Mouse (Mus musculus) megakaryocyte, embryonic 14.5 days (primary cell): ENCODE data around the gene Tagln2.

Experiments
- FLI1 ChIP-seq: IDR thresholded peaks from 2 replicates; pipeline ENCODE4 v1.6.1; 2012; ENCODE audit warnings: low read length, inconsistent platforms, mixed read lengths
- GATA1 ChIP-seq: IDR thresholded peaks from 3 replicates; pipeline ENCODE4 v1.6.1; 2012; ENCODE audit warnings: mixed read lengths, low read length, inconsistent platforms, borderline replicate concordance

GRCm38 (mm10) chr1:172501371-172502144 lies 1.7 kb downstream of the Tagln2 start:
- no peak for TF ChIP-seq GATA1
- no peak for TF ChIP-seq FLI1
